Mouse (Mus musculus) frontal cortex, postnatal 36 days (tissue): ENCODE data around the gene Cd82.

Experiments
- DNase-seq, 2 experiments: peaks; one replicate each; pipeline ENCODE4 v3.0.0; 2022; ENCODE audit warnings: low spot score in 2 of 2

Cd82 gene

DNA sequence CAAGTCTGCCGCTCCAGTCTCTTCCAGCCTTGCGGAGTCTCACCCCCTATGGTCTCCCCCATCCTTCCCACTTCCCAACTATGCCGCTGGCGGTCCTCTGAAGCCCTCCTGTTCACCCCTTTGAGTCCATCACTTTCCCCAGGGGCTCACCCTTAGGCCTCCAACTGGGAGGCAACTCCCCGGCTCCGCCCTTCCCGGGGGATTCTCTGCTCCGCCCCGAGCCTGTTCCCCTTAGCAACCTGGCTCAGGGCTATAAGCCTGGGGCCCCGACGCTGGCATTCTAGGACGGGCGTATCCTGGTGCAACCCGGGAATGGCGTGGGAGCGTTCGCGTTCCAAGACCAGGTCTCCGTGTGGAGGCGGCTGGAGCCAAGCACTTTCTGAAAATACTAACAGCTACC, at the start of gene Cd82:
TSS of gene Cd82 (minus strand) at position 381 of the 400 bp plus-strand sequence.
- no peak for DNase-seq

DNA sequence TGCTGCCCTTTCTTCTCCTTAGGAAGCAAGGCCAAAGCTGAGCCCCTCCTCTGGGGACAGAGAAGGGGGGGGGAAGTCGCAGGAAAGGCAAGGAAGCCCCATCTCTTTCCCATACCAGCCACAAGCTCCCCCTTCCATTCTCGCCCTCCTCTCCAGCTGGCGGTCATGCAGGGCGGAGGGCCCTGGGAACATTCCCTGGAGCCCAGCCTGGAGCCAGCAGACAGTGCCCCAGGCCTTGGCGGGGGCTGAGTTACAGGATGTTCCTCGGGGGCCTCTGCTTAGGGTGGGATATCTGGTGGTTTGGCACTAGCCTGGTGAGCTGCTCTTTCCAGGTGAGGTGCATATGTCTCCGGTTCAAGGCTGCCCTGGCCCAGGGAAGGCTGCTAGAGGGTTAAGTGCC, 49.2 kb upstream of the Cd82 start:
- no peak for DNase-seq

DNA sequence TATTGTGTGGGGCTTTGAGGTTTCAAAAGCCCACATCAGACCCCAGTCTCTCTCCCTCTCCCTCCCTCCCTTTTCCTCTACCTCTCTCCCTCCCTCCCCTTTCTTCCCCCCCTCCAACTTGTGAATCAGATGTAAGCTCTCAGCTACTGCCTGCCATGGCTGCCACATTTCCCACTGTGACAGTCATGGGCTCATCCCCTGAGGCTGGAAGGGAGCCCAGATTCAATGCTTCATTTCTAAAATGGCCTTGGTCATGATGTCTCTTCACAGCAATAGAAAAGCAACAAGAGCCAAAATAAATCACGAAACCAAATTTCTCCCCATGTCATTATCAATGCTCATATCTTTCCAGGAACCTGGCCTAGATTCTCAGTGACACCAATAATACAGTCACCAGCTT, 47.9 kb upstream of the Cd82 start:
- DNase-seq = peak in 1 of 2 experiments; percentile 50

DNA sequence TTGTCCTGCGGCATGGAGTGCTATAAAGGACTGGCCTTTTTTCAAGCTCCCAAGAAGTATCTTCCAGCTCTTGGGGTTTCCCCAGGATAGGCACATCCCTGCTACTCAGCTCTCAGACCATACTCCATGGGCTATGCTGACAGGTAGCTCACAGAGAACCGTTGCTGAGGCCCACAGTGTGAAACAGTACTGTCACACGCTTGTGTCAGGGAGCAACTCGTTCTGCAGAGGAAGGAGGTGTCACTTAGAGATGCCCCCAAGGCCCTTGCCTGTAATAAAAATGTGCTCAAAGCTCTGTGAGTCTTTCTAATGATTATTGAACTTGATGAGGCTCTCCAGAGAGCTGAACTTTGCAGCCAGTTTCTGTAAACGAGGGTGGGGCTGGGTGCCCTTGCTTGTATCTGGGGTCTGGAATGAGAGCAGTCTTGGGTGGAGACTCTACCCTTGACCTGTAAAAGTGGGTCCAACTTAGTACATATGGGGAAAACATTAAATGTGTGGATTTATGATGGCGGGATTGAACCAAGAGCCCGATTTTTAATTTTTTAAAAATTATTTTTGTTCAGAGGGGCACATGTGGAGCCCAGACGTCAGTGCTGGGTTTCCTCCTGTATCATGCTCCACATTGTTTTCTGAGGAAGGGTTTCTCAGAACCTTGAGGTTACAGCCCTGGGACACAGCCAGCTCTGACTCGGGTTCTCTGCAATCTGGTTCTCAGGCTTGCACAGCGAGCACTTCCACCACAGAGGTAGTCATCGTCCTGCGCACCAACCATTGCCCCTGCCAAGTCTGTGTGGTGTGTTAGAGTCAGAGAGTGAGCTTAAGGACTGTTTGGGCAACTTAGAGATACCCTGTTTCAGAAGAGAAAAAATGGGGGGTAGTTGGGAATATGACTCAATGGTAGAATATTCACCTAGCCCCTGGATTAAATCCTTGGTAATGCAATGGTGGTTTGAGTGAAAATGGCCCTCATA, 47.1 kb upstream of the Cd82 start:
- no peak for DNase-seq

DNA sequence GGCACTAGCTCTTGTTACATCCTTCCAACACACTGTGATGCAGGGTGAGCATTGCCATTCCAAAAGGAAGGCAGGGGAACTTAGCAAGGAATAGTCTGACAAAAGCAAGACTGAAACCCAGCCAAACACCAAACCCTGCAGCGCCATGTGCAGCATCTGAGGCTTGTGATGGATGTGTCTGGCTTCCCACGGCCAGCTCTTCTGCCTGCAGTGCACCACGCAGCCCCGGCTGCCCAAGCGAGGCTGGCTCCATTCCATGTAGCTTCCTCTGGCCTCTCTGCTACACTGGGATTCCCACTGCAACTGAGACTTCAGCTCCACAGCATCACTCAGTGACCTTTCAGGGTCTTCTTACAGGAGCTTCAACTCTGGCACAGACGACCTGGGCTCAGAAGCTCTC, 42.2 kb upstream of the Cd82 start:
- peak; percentile 35 to 48 for DNase-seq

DNA sequence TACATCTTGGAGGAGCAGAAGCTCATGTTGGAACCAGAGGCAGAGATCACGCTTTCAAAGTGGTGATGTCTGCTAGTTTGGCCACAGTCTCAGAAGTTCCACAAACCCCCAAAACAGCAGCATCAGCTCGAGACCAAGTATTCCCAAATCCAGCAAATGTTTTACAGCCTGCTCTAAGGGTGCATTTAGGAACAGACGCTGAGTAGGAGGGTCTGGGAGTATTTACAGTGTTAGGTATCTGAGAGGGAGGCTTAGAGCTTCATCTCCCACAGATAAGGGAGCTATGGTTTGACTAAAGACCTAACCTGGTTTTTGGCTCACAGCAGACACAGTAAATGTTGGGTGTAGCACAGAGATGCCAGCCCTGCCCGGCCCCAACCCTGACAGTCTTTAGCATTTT, 40.4 kb upstream of the Cd82 start:
- DNase-seq = peak in 1 of 2 experiments; percentile 20

DNA sequence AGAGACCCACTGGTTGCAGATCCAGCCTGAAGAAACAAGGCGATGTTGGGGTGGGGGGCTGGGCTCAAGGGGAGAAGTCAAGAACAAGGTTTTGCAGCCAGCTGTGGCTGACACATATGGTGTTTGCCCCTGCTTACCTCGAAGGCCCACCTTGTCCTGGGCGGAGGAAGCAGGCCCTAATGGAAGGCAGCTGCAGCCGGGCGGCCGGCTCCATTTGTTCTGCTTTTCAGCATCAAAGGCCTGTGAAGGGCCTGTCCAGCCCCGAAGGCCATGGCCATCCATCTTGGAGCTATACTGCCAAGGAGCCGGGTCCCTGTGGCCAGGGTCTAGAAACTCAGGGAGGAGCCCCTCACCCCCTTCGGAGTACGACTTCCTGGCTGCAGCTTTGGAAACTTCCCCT, 38.4 kb upstream of the Cd82 start:
- DNase-seq = no peak

DNA sequence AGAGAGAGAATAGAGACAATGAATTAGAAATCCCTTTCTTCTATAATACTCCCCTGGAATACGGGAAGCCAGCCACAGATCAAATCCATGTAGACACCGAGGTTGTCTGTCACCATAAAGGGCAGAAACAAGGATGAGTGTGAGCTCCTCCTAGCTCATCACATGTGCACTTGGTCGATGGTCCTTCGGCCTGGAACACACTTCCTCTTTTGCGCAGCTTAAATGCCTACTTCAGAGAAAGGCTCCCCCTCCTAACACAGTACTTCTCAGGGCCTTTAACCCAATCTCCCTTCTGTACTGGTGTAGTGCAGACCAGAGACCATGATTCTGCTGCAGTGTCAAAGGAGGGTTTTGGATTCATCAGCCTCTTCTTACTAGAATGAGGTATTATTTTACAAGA, 34.3 kb upstream of the Cd82 start:
- no peak for DNase-seq

DNA sequence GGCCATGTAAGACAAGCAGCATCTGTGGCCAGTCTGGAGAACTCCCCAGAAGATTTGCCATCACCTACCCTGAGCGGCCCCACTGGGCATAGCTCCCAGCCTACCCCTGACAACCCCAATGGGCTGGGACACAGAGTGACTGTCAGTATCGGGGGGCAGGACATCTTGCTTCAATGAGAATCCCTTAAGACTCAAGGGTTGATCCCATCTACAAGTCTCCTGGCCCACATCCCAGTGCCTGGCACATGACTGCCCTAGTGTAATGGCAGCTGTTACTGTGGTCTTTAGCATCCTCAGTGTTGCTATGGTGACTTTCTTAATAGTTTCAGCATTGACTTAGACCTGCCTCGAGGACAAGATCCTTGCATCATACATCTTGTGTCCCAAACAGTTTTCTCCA, 32.2 kb upstream of the Cd82 start:
- DNase-seq = no peak

DNA sequence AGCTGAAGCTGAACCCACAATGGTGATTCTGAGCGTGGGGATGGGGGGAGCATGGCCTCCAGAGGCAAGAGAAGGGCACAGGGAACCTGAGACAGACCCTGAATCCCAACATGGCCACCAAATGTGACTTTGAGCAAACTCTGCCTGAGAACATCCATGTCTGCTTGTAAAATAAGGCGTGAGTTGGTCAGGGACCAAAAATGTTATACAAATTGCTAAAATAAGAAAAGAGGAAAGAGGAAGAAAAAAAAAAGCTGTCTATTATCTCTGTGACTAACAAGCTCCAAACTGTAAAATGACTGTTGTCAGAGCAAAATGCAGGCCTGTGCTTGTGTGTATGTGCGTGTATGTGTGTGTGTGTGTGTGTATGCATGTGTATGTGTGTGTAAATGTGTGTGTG, 30.6 kb upstream of the Cd82 start:
- no peak for DNase-seq

DNA sequence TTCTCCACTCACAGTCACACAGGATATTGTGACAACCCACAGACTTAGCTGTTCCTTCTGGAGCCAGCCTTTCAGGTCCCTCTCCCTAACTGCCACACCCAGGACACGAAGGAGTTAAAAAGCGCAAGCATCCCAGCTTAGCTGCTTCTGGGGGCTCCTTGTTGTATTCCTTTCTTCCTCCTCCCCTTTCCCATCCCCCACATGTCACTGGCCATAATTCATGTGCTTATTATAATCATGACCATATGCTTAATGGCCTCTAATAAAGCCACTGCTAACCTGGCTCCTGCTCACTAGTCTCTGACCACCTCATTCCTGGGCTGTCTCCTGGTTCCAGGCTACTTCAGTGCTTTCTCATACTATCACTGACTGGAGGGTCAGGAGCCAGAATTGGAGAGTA, 27.6 kb upstream of the Cd82 start:
- no peak for DNase-seq

DNA sequence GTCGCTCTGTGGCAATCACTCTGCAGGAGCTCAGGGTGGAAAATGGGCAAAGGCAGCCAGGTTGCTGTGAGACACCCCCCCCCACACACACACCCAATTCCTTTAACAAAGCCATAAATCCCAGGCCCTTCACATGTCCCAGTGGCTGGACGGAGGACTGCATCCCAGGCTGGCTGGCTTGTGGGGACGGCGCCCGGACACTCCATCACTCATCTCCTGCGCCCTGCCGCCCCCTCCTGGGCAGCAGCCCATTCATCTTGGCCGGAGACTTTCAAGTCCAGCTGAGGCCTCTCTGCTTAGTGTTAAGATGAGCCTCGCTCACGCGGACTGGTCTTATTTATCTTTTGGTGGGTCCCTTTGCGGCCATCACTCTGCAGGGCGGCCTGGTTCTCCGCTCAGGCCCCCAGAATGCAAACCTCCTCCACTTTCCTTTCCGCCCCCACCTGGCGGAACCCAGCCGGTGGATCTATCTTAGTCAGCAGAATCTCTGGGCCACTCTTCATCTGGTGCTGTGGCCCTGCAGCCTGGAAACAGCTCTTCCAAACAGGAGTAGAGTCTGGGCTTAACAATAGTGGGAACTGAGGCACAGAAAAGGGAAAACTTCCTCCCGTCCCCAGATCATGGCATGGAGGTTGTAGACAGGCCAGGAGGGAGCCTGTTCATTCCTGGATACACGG, 26.1 kb upstream of the Cd82 start:
- no peak for DNase-seq

DNA sequence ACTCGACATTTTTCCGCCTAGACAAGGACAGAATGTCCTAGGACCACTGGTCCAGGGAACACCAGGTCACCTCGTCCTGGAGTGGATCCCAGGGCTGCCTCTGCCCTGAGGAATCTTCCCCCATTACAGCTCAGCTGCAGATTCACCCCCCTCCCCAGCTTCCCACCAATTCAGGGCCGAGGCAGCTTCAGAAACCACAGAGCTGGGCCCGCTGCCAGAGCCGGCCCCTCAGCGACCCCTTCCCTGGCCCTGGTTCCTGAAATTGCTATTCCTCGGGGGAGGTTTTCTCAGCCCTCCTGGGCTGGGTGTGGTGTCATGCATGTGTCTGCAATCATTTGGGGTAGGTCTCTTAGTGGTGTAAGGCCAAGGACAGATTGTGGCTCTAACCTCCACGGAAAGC, 22.5 kb upstream of the Cd82 start:
- no peak for DNase-seq

DNA sequence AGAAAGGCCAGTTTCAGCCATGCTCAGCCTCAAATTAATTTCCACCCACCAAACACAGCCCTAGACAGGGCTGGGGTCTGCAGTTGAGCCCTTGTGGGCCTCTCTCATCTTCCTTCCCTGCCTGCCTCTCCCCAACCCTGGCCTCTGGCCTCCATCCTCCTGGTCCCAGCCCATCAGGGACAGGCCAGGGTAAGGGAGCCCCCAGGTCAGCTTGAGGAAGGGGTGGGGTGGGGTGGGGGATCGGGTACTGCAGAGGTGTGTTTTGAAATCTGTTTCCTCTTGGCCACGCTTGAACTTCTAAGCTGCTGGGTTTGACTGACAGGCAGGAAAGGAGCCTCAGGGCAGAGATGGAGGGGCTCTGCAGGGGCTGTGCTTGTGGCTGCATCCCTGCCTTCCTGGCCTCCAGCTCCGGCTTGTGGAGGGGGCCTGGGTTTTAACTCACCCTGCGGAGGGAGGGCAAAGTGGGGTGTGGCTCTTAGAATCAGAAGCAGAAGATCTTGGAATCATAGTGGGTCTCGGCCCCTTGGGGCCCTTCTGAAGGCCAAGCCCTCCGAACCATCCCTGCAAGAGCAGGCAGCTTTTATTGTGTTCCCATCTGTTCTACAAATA, 19.2 kb upstream of the Cd82 start:
- no peak for DNase-seq

DNA sequence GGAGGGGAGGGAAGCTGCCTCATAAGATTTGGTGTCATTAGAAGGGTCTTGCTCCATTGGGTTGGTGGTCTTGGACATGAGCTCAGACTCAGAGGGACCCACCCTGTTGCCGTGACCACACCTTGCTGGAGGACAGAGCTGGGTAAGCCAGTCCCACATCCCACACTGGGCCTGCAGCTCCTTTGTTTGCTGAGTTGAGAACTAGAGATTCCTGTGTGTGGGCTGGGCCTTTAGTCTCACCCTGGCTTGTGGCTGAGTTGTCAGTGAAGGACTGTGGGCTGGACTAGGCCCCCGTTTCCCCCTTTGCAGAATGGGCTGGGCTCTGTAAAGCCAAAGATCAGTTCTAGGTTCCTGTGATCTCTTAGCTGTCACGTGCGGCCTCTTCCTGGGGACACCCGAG, 15.8 kb upstream of the Cd82 start:
- no peak for DNase-seq

DNA sequence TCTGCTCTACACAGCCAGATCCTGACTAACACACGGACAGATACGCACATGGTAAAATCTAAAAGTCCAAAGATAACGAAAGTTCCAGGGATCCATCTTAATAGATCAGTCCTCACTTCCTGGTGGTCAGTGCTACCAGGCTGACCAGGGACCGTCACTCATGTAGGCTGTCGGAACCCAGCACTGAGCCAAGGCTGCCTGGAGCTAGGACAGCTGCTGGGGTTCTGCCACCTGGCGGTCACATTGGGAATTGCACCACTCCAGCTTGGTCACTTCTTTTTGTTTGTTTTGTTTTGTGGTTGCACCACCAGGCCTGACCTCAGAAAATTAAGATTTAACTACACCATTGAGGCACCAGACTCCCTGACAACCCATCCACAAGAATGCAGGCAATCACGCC, 14.6 kb upstream of the Cd82 start:
- DNase-seq = peak; percentile 40 to 45

DNA sequence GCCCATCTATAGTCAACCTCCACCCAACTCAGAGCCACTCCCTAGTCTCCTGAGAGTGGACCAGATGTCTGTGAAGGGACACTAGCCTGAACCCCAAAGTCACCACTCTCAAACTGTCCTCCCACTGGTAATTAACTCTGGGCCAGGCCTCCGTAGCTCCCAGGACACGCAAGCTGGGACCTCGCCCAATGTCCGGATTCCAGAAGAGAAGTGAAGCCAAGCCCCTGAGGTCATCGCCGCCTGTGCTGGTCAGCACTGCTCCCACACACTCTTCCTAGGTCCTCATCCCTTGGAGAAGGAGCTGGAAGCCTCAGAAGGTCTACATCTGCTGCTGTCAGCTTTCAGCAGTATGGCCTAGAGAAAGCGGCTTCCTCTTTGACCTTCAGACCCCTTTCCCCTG, 13.5 kb upstream of the Cd82 start:
- DNase-seq = no peak

DNA sequence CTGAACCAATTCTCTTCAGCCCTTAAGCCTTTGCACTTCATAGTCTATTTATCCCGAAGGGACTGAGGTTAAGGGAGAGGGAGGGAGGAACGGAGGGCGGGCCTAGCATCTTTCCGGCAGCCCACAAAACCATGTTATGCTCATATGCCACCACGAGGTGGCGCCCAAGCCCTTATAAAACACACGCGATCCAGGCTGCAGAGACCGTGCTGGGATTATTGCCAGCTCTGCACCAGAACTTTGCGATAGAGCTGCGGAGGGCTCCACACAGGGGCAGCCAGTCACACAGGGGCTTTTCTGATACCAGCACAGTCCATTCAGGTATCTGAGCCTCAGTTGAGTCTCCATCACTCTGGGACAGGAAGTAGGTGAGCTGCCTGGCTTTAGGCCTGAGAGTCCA, 12.1 kb upstream of the Cd82 start:
- peak; percentile 93 to 95 for DNase-seq

DNA sequence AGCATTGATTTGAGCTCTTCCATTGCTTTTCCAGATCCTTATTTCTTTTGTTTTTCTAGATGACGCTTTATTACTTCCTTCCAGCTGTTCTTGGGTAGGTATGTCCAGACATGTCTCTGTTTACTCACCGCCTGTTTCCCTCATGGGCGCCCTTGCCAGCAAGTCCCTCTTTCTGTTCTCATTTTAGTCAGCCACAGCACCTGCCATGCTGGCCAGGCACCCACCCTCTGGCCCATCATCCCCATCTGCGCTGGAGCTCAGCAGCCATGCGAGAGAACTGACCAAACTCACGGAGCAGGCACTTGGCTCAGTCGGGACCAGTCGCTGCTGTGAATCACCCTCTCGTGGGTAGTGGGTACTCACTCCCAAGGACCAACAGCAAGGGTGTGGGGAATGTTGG, 11.0 kb upstream of the Cd82 start:
- DNase-seq = no peak

DNA sequence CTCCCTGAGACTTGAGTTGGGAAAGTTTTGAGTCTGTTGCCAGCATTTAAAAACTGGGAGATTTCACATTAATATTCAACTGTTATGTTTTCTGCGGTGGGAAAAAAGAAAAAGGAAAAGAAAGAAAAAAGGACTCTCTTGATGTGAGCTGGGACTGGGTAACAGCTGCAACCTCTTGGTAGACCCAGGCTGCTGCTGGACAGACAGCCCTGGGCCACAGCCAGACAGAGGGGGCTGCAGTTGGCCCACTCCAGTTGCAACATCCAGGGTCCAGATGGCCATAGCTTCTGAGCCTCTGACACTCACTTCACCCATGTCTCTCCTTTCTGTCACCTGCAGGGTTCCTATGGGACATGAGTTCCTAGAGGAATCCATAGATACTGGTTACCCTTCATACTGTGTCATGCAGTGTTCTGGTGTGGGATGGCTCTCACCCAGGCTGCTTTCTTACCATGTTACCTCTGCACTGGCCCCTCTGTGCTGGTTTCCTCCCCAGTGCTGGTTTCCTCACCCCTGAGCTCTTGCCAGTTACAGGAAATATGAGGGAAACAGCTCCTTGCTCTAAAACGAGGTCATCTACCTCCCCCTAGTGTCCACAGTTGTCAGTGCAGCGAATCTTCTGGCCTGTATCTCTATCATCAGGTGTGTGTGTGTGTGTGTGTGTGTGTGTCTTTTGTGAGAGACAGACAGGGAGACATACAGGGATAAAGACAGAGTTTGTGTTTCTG, 8.1 kb upstream of the Cd82 start:
- peak; percentile 81 to 91 for DNase-seq

DNA sequence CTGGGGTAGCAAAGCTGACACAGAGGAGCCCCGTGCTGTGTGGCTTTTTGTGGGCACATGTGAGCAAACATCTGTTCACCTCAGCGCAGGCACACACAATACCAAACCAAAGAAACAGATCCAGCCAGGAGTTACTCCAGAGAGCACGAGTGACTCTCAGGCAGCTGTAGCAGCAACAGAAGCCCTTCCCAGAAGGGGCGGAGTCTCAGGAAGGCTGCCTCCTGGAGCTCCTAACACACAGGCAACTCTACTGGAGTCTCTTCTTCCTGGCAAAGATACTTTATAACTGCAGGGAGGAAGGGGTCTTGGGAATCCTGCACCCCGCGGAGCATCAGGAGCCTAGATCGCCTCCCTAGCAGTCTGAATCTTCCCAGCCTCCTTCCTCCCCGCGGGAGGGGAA, 7.2 kb upstream of the Cd82 start:
- DNase-seq = peak; percentile 30 to 39

DNA sequence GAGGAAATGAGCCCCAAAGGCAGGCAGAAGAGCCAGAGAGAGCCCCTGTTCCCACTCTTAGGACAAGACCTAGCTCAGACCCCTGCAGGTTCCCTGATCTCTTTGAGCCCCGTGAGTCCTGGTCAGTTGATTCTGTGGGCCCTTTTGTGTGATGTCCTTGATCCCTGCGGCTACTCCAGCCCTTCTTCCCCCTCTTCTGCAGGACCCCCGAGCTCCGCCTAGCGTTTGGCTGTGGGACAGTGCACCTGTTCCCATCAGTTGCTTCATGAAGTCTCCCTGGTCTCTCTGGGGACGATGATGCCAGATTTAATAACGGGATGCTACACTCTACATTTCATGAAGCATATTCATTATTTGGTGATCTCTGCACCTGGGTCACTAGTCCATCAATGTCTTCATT, 6.2 kb upstream of the Cd82 start:
- DNase-seq = no peak
